Mouse (Mus musculus) granulocyte monocyte progenitor cell, adult 5-6 weeks (primary cell): ENCODE results near the gene Cplx2. TPM values are rescaled to one million over a fixed set of nuclear protein-coding genes. Genes with fewer than 3 reads are reported as not detected.

ENCODE experiments used
- total RNA-seq, 2 experiments: library from RNA; stranded (forward) in 1 of 2; stranded (reverse) in 1 of 2; fragments of 200-712, 200-1000 nt in 1 of 2; fragments of >200 nt in 1 of 2; fragmentation: Nextera tagmentation in 1 of 2; gene quantifications; 2 replicates each; pipeline ENCODE4 v1.2.3; 2014 to 2017

The Cplx2 gene
- total RNA-seq, 2 experiments from 2014 or later: not detected

Other genes starting within 250 kb of the Cplx2 start
- gene Hrh2, start 179.2 kb upstream of the Cplx2 start, total RNA-seq (2014; fragmentation: Nextera tagmentation): 6.0 and 6.8 TPM in 2 replicates
- gene Hrh2, start 179.2 kb upstream of the Cplx2 start, total RNA-seq (2017): 2.2 and 4.4 TPM in 2 replicates
- gene Thoc3, start 97.5 kb downstream of the Cplx2 start, total RNA-seq (2014; fragmentation: Nextera tagmentation): 22.1 and 26.7 TPM in 2 replicates
- gene Thoc3, start 97.5 kb downstream of the Cplx2 start, total RNA-seq (2017): 42.0 and 57.2 TPM in 2 replicates
- gene Simc1, start 132.4 kb downstream of the Cplx2 start, total RNA-seq (2014; fragmentation: Nextera tagmentation): 10.6 and 16.1 TPM in 2 replicates
- 6.3 and 7.5 TPM in 2 replicates for gene Simc1, start 132.4 kb downstream of the Cplx2 start, total RNA-seq (2017)
- gene 4833439L19Rik, start 194.1 kb downstream of the Cplx2 start, total RNA-seq (2014; fragmentation: Nextera tagmentation): 58.0 and 65.9 TPM in 2 replicates
- 27.7 and 30.9 TPM in 2 replicates for gene 4833439L19Rik, start 194.1 kb downstream of the Cplx2 start, total RNA-seq (2017)
- gene Arl10, start 203.7 kb downstream of the Cplx2 start, total RNA-seq (2014; fragmentation: Nextera tagmentation): 17.4 and 24.0 TPM in 2 replicates
- gene Arl10, start 203.7 kb downstream of the Cplx2 start, total RNA-seq (2017): 12.1 and 15.0 TPM in 2 replicates
- gene Nop16, start 218.7 kb downstream of the Cplx2 start, total RNA-seq (2014; fragmentation: Nextera tagmentation): 90.9 and 122 TPM in 2 replicates
- 101 and 118 TPM in 2 replicates for gene Nop16, start 218.7 kb downstream of the Cplx2 start, total RNA-seq (2017)
- 111 and 118 TPM in 2 replicates for gene Higd2a, start 218.9 kb downstream of the Cplx2 start, total RNA-seq (2014; fragmentation: Nextera tagmentation)
- 36.5 and 67.4 TPM in 2 replicates for gene Higd2a, start 218.9 kb downstream of the Cplx2 start, total RNA-seq (2017)
- gene Cltb, start 240.0 kb downstream of the Cplx2 start, total RNA-seq (2014; fragmentation: Nextera tagmentation): 4.5 and 6.6 TPM in 2 replicates
- gene Cltb, start 240.0 kb downstream of the Cplx2 start, total RNA-seq (2017): 7.8 and 12.3 TPM in 2 replicates